Mouse (Mus musculus) heart, embryonic 13.5 days (tissue): Measurements from ENCODE around the gene Stra6. TPM values are rescaled to one million over a fixed set of nuclear protein-coding genes. Genes with fewer than 3 reads are reported as not detected.

Experiments used
- ATAC-seq: fragments of 200-750 bp; cut with Nextera tagmentation; 2 replicates; pipeline ENCODE4 v1.8.0; 2017; ENCODE audit warnings: moderate TSS enrichment; ENCODE audit not compliant: insufficient number of reproducible peaks, low FRiP score, low TSS enrichment; ENCODE audit errors: extremely low read depth
- H3K27ac ChIP-seq: fragments of 300-500 bp; sonication (generic); replicated peaks from 2 replicates; pipeline ENCODE4 v1.5.1; 2015; ENCODE audit warnings: moderate library complexity, mild to moderate bottlenecking, inconsistent platforms
- H3K27me3 ChIP-seq: fragments of 300-500 bp; sonication (generic); replicated peaks from 2 replicates; pipeline ENCODE4 v1.6.1; 2015; ENCODE audit warnings: mild to moderate bottlenecking, inconsistent platforms
- H3K36me3 ChIP-seq: fragments of 300-500 bp; sonication (generic); 2 replicates; pipeline ENCODE4 v1.6.1; 2015; ENCODE audit warnings: mild to moderate bottlenecking, inconsistent platforms
- H3K4me1 ChIP-seq: fragments of 300-500 bp; sonication (generic); 2 replicates; pipeline ENCODE4 v1.6.1; 2015; ENCODE audit warnings: inconsistent platforms
- H3K4me2 ChIP-seq: fragments of 300-500 bp; sonication (generic); 2 replicates; pipeline ENCODE4 v1.6.1; 2015; ENCODE audit warnings: inconsistent platforms, mild to moderate bottlenecking, moderate library complexity
- H3K4me3 ChIP-seq: fragments of 300-500 bp; sonication (generic); 2 replicates; pipeline ENCODE4 v1.5.1; 2015; ENCODE audit warnings: moderate library complexity, mild to moderate bottlenecking, inconsistent platforms
- H3K9ac ChIP-seq: fragments of 300-500 bp; sonication (generic); 2 replicates; pipeline ENCODE4 v1.6.1; 2015; ENCODE audit warnings: inconsistent platforms, mild to moderate bottlenecking, moderate library complexity
- H3K9me3 ChIP-seq: fragments of 300-500 bp; sonication (generic); 2 replicates; pipeline ENCODE4 v1.6.1; 2016; ENCODE audit warnings: inconsistent platforms
- WGBS: fragments of 180-500 bp; shearing (Covaris S2); methylation state at CpG from one replicate; pipeline ENCODE4 v1.1.7; 2015; ENCODE audit warnings: mixed read lengths; 5-methylcytosine and 5-hydroxymethylcytosine counted together
- polyA plus RNA-seq: library from polyadenylated mRNA; unstranded; fragments of >200 nt; fragmentation: Nextera tagmentation; extraction: Ambion mirVana; gene quantifications from 2 replicates; pipeline ENCODE4 v1.2.1, GENCODE M21; 2015

The Stra6 gene
- polyA plus RNA-seq, 1 experiment from 2014 or later, result 1.8 TPM

- Histone ChIP-seq H3K4me3 (no peak overlapping the region), H3K9me3 (no peaks in the 10 kb centered on the region), H3K4me1 (peaks cover 37% of the 10 kb centered on the region), H3K27ac (no peak overlapping the region), H3K27me3 (peaks cover 61% of the 10 kb centered on the region), H3K4me2 (no peak overlapping the region), H3K9ac (no peak overlapping the region), H3K36me3 (no peaks in the 10 kb centered on the region)
- ATAC-seq, result no peak
- WGBS, result 64% methylated on average over 7 of the region's 7 CpGs
Observed at GRCm38 (mm10) chr9:58049861-58050260, 13.7 kb upstream of the Stra6 start.

- Histone ChIP-seq H3K4me1 (peaks cover 41% of the 10 kb centered on the region), H3K27me3 (peaks cover 71% of the 10 kb centered on the region), H3K27ac (no peak overlapping the region), H3K4me2 (no peak overlapping the region), H3K4me3 (no peak overlapping the region), H3K9me3 (no peaks in the 10 kb centered on the region), H3K9ac (no peak overlapping the region), H3K36me3 (no peaks in the 10 kb centered on the region)
- no peak for ATAC-seq
- WGBS, result 31% methylated on average over 5 of the region's 5 CpGs
Observed at GRCm38 (mm10) chr9:58051937-58052336, 11.7 kb upstream of the Stra6 start.

GRCm38 (mm10) chr9:58053102-58053501 lies 10.5 kb upstream of the Stra6 start:
- no peak overlapping the region for H3K27ac ChIP-seq
- WGBS, result 17% methylated on average over 3 of the region's 3 CpGs
- no peak overlapping the region for H3K9ac ChIP-seq
- H3K27me3 ChIP-seq, result peaks cover 81% of the 10 kb centered on the region
- no peaks in the 10 kb centered on the region for H3K9me3 ChIP-seq
- H3K4me2 ChIP-seq, result no peak overlapping the region
- no peak for ATAC-seq
- peaks cover 33% of the 10 kb centered on the region for H3K4me1 ChIP-seq
- no peaks in the 10 kb centered on the region for H3K36me3 ChIP-seq
- H3K4me3 ChIP-seq, result no peak overlapping the region

- ATAC-seq, result no peak
- H3K27me3 ChIP-seq, result peaks cover 86% of the 10 kb centered on the region
- H3K9me3 ChIP-seq, result no peaks in the 10 kb centered on the region
- H3K4me2 ChIP-seq, result no peak overlapping the region
- H3K9ac ChIP-seq, result no peak overlapping the region
- no peak overlapping the region for H3K4me3 ChIP-seq
- no peak overlapping the region for H3K27ac ChIP-seq
- WGBS, result 45% methylated on average over 3 of the region's 3 CpGs
- H3K36me3 ChIP-seq, result no peaks in the 10 kb centered on the region
- H3K4me1 ChIP-seq, result peaks cover 28% of the 10 kb centered on the region
Observed at GRCm38 (mm10) chr9:58053544-58053943, 10.0 kb upstream of the Stra6 start.

- peaks cover 23% of the 10 kb centered on the region for H3K4me1 ChIP-seq
- no peaks in the 10 kb centered on the region for H3K9me3 ChIP-seq
- peaks cover 87% of the 10 kb centered on the region for H3K27me3 ChIP-seq
- H3K36me3 ChIP-seq, result no peaks in the 10 kb centered on the region
- H3K9ac ChIP-seq, result no peak overlapping the region
- 94% methylated on average over 1 of the region's 1 CpGs for WGBS
- no peak overlapping the region for H3K4me3 ChIP-seq
- no peak for ATAC-seq
- H3K27ac ChIP-seq, result no peak overlapping the region
- no peak overlapping the region for H3K4me2 ChIP-seq
Observed at GRCm38 (mm10) chr9:58054032-58054431, 9.6 kb upstream of the Stra6 start.

- Histone ChIP-seq H3K27me3 (peaks cover 81% of the 10 kb centered on the region), H3K4me1 (peaks cover 21% of the 10 kb centered on the region), H3K9ac (no peak overlapping the region), H3K9me3 (no peaks in the 10 kb centered on the region), H3K27ac (no peak overlapping the region), H3K36me3 (no peaks in the 10 kb centered on the region), H3K4me3 (no peak overlapping the region), H3K4me2 (no peak overlapping the region)
- WGBS, result 51% methylated on average over 5 of the region's 5 CpGs
- no peak for ATAC-seq
Observed at GRCm38 (mm10) chr9:58055666-58056065, 7.9 kb upstream of the Stra6 start.

GRCm38 (mm10) chr9:58059920-58060319 lies 3.7 kb upstream of the Stra6 start:
- Histone ChIP-seq H3K36me3 (no peaks in the 10 kb centered on the region), H3K9ac (no peak overlapping the region), H3K4me2 (no peak overlapping the region), H3K4me1 (peaks cover 30% of the 10 kb centered on the region), H3K27me3 (peaks cover 84% of the 10 kb centered on the region), H3K9me3 (no peaks in the 10 kb centered on the region), H3K27ac (no peak overlapping the region), H3K4me3 (no peak overlapping the region)
- whole genome bisulfite sequencing, result 59% methylated on average over 1 of the region's 1 CpGs
- ATAC-seq, result no peak

- H3K27me3 ChIP-seq, result peaks cover 83% of the 10 kb centered on the region
- H3K4me2 ChIP-seq, result no peak overlapping the region
- H3K9me3 ChIP-seq, result no peaks in the 10 kb centered on the region
- H3K4me1 ChIP-seq, result peaks cover 23% of the 10 kb centered on the region
- no peak overlapping the region for H3K27ac ChIP-seq
- H3K9ac ChIP-seq, result no peak overlapping the region
- H3K4me3 ChIP-seq, result no peak overlapping the region
- no peak for ATAC-seq
- no peaks in the 10 kb centered on the region for H3K36me3 ChIP-seq
- WGBS, result 7% methylated on average over 23 of the region's 23 CpGs
Observed at GRCm38 (mm10) chr9:58060677-58061667, 2.6 kb upstream of the Stra6 start.

GRCm38 (mm10) chr9:58065532-58065931 lies 1.9 kb downstream of the Stra6 start:
- Histone ChIP-seq H3K36me3 (no peaks in the 10 kb centered on the region), H3K4me2 (no peak overlapping the region), H3K9me3 (no peaks in the 10 kb centered on the region), H3K27me3 (peaks cover 78% of the 10 kb centered on the region), H3K27ac (no peak overlapping the region), H3K4me3 (no peak overlapping the region), H3K4me1 (peaks cover 39% of the 10 kb centered on the region), H3K9ac (no peak overlapping the region)
- ATAC-seq, result no peak
- 60% methylated on average over 6 of the region's 6 CpGs for WGBS

GRCm38 (mm10) chr9:58065977-58066730 lies 2.6 kb downstream of the Stra6 start:
- 55% methylated on average over 6 of the region's 6 CpGs for WGBS
- no peak for ATAC-seq

GRCm38 (mm10) chr9:58066731-58067095 lies 3.1 kb downstream of the Stra6 start:
- H3K4me1 ChIP-seq, result peaks cover 34% of the 10 kb centered on the region

More at GRCm38 (mm10) chr9:58065977-58066730, 2.6 kb downstream of the Stra6 start:
- no peak overlapping the region for H3K9ac ChIP-seq
- H3K27ac ChIP-seq, result no peak overlapping the region
- H3K27me3 ChIP-seq, result peaks cover 79% of the 10 kb centered on the region
- peaks cover 37% of the 10 kb centered on the region for H3K4me1 ChIP-seq
- H3K4me2 ChIP-seq, result no peak overlapping the region
- no peak overlapping the region for H3K4me3 ChIP-seq
- no peaks in the 10 kb centered on the region for H3K36me3 ChIP-seq
- H3K9me3 ChIP-seq, result no peaks in the 10 kb centered on the region

More at GRCm38 (mm10) chr9:58066731-58067095, 3.1 kb downstream of the Stra6 start:
- H3K4me2 ChIP-seq, result no peak overlapping the region
- H3K9ac ChIP-seq, result no peak overlapping the region
- ATAC-seq, result no peak
- H3K27me3 ChIP-seq, result peaks cover 79% of the 10 kb centered on the region
- no peaks in the 10 kb centered on the region for H3K36me3 ChIP-seq
- 58% methylated on average over 6 of the region's 6 CpGs for whole genome bisulfite sequencing
- H3K4me3 ChIP-seq, result no peak overlapping the region
- no peak overlapping the region for H3K27ac ChIP-seq
- H3K9me3 ChIP-seq, result no peaks in the 10 kb centered on the region
